Mouse (Mus musculus) ES-Bruce4 (cell line): ENCODE measurements around the gene Henmt1.

Experiments
- CTCF ChIP-seq: IDR thresholded peaks from one replicate; pipeline ENCODE4 v1.8.1; 2011; ENCODE audit warnings: low read depth, low read length
- POLR2A ChIP-seq: IDR thresholded peaks from one replicate; pipeline ENCODE4 v1.8.1; 2011; ENCODE audit warnings: low read length; ENCODE audit not compliant: insufficient read depth

DNA sequence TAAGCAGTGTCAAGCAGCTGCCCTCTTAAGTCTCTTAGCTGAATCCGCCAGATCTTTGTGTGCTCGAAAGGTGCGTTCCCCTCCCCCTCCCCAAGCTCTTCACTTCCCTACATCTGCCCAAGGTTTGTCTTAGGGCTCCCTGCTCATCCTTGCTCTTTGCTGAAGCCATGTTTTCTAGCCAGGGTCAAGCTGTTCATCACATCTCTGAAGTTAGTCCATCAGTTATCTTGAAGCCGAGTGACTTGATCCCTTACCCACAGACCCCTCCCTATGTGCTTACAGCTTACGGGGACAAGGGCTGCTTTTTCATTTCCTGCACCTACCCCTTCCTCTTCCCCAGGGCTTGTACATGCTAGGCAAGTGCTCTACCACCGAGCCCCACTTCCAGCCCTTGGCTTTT lies 22.0 kb downstream of the Henmt1 start:
- no peak for TF ChIP-seq CTCF
- TF ChIP-seq POLR2A: no peak
